In genomic region chr3:156463299-156463698, GRCm38 (mm10) we compare ENCODE assay signal across 17 mouse cellular contexts.
"Had no signal": no experiment of that assay in that cellular context is flagged by ENCODE, and none has a peak within 500 bp of the region (broad histone marks: within the 10 kb centered on the region; RNA-seq: fewer than 3 reads in every experiment).

No protein-coding gene starts in this region.

- H3K4me2 ChIP-seq: limb, embryonic 13.5 days; liver, embryonic 12.5 days; liver, embryonic 15.5 days; lung, embryonic 15.5 days; midbrain, embryonic 11.5 days had no signal

- H3K27me3 ChIP-seq: limb, embryonic 13.5 days; liver, embryonic 12.5 days; liver, embryonic 15.5 days; lung, embryonic 15.5 days had no signal

- H3K4me3 ChIP-seq: limb, embryonic 10.5 days; limb, embryonic 13.5 days; liver, embryonic 12.5 days; liver, embryonic 15.5 days; lung, embryonic 15.5 days had no signal

- H3K9ac ChIP-seq: limb, embryonic 13.5 days; liver, embryonic 12.5 days; liver, embryonic 15.5 days; lung, embryonic 15.5 days had no signal

- H3K9me3 ChIP-seq: limb, embryonic 10.5 days; limb, embryonic 13.5 days; liver, embryonic 12.5 days; liver, embryonic 15.5 days; lung, embryonic 15.5 days had no signal

- DNase-seq: kidney, adult 9 months; kidney, postnatal 14 days; kidney, postnatal 4 days; layer of hippocampus, adult 9-11 months; liver; lung, adult 18-20 months; lung, postnatal 10 days; lung, postnatal 4 days; midbrain, embryonic 14.5 days; thymus, adult 18-20 months; thymus, postnatal 36 days had no signal

- H3K27ac ChIP-seq: limb, embryonic 10.5 days; limb, embryonic 13.5 days; liver, embryonic 12.5 days; liver, embryonic 15.5 days; lung, embryonic 15.5 days had no signal

- H3K36me3 ChIP-seq: limb, embryonic 10.5 days; limb, embryonic 13.5 days; liver, embryonic 12.5 days; liver, embryonic 15.5 days; lung, embryonic 15.5 days had no signal

- ATAC-seq: liver, embryonic 12.5 days had no signal

- H3K4me1 ChIP-seq: limb, embryonic 10.5 days; limb, embryonic 13.5 days; liver, embryonic 12.5 days; liver, embryonic 15.5 days; lung, embryonic 15.5 days had no signal
